Mouse (Mus musculus) c-Kit-positive CD71-positive TER-119-positive erythroid progenitor cells, embryonic 14.5 days (primary cell): ENCODE measurements at regions not wholly inside any gene's neighbourhood (a gene's known extent, or its start where the extent isn't known, plus 50 kb on each side); places are given as distances from the start of the nearest gene placed in this dataset.

Experiments used
- DNase-seq: peaks from one replicate; pipeline ENCODE4 v3.0.0-alpha.2; 2013; ENCODE audit warnings: low spot score

DNA sequence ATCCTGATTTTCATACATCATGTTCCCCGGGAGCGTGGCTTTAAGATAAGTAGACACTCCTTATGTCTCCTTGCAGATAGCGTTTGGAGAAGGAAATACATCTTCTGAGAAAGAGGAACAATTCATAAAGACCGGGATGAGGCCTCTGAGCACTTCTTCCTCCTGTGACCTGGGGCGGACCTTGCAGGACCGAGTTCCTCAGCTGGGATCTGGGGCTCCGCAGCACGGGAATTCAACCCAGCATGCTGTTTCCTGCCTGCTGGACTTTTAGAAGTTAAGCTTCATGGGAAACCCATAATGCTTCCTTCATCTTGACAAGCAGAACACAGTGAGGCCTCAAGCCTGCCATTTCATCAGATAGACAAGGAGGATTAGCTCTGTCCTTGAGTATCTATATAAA, 491.4 kb downstream of the Fam19a5 start:
- DNase-seq = no peak

DNA sequence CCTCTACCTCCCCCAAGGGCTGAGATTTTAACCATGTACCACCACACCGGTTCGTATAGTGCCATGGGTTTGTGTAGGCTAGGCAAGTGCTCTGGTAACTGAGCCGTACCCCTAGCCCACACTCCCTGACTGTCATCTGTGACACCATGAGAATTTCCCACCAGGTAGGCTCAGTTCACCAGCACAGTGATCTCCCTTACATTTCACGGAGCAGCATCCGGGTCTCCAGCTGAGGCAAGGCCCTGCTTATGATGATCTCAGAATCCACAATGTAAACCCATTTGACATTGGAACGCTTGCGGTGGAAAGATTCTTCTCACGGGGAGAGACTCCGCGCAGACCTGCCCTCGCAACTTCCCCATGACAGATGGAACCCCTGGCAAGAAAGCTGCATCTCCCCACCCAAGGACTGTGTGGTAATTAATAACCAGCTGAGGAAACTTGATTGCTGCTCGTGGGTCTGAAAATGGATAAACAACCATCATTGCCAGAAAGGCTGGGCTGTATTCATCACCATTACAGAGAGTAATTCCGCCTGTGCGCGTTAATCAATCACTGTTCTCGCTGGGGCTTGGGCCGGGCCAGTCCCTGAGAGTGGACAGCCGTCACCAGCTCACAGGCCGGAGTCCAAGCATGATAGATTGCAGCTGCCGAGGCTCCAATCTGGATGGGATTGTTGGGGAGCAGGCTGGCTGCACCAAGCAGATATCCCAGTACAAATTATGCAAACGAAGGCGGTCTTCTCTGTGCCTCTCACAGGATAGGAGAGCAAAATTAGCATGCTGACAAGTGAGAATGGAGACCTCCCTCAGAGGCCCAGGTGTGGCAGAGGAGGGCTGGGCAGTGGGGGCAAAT, 492.3 kb downstream of the Fam19a5 start:
- DNase-seq = no peak

DNA sequence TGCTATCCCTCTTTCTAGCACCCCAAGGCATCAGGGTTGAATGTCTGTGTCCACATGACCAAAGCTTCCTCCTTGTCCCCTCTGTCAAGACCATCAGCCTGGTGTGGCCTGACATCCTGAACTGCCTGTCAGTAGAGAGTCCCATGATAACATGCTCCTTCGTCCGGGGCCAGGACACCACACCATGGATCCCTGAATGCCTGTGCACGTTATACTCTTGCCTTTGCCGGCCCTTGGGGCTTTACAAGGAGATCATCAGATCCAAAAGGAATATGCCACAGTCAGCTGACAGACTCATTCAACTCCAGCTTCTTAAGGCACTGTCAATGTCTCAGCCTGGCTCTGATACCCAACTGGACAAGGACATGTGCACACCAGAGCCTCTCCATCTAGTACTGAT, 493.5 kb downstream of the Fam19a5 start:
- no peak for DNase-seq

DNA sequence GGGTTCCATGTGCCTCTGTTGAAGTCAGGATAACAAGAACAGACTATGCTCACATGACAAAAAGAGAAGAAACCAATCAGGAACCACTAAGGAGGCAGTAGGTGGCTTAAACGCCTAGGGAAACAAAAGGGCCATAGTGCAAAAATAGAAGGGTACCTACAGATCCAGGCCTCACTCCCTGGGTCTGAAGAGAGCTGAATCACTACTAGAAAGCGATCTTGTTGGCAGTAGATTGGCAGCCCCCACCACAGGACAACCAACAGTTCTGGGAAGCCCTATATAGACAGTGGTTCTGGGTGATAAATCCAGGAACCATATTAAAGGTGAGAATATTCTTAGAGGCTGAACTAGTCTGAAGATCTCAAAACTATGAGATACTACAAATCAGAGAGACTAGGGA, 498.7 kb downstream of the Fam19a5 start:
- no peak for DNase-seq

DNA sequence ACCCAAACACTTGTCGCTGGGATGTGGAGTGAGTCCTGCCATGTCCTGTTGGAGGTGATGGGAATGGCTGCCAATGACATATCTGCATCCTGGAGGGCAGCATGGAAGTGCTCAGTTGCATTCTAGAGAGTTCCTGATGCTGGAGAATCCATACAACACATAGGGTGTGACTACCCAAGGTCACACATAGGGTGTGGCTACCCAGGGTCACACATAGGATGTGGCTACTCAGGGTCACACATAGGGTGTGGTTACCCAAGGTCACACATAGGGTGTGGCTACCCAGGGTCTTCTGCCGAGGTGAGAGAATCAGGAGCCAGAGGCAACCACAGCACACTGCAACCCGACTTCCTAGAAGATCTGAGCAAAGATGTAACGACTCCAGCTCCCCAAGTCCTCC, 514.0 kb downstream of the Fam19a5 start:
- no peak for DNase-seq

DNA sequence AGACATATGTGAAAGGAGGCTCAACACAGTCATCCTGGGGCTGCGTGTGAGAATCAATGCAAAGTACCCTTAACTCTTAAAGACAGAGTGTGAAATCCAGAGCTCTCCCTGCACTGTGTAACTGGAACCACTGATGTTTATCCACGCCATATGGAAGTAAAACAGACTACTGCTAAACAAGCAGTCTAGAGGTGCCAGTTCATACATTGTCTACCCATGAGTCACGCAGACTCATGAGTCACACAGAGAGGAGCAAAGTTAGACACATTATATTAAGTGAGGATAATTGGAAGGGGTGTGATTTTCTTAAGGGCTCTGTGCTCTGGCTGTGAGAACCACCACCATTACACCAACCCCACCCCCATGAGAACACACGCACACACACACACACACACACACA, 516.8 kb downstream of the Fam19a5 start:
- no peak for DNase-seq

DNA sequence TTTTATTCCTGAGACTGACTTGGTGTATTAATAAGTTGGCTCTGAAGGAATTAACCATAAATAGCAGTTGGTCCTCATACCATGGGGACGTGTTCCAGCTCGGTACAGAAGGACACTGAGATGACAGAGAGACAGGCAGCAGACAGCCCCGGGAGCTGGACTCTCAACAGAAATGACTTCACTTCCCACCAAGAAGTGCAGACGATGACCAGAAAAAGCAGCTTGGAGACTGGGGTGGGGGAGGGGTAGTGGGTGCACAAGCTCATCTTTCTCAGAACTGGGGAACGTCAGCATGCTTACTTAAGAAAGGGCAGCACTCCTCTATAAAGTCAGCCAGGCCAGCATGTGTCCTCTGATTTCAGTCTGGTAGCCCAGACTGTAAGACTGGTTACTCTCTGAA, 518.9 kb downstream of the Fam19a5 start:
- DNase-seq = no peak

DNA sequence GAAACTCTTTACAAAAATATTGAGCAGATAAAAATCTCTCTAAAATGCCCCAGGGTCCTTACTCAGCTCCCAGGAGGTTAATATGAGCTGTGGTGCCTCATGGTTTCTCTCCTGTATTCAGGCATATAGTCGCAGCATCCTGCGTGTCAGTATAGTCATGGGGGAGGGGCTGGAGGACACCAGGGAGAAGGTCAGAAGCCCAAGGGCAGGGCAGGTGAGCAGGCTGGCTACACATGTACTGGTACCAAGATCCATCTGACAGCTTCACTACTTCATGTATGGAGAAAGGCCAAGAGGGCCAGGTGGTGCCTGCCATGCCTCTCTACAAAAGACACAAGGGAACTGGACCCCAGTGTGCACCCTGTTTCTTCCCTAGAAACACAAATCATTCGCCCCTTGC, 524.4 kb downstream of the Fam19a5 start:
- no peak for DNase-seq

DNA sequence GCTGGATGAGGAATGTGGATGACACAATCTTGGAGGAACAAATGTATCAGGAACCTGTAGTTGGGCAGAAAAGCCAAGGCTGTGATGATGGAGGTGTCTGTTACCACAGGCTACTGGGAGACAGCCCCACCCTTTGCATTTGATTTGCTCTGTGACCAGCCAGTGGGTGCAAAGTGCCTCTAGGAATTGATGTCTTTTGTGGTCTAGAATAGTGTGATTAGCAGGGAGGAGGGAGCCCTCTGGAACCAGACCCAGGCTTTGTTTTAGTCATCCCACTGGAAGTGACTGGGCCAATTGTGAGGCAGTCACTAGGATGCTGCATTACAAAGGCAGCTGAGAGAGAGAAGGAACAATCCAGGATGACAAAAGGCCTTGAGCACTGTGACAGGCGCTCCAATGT, 527.4 kb upstream of the Zdhhc25 start:
- no peak for DNase-seq

DNA sequence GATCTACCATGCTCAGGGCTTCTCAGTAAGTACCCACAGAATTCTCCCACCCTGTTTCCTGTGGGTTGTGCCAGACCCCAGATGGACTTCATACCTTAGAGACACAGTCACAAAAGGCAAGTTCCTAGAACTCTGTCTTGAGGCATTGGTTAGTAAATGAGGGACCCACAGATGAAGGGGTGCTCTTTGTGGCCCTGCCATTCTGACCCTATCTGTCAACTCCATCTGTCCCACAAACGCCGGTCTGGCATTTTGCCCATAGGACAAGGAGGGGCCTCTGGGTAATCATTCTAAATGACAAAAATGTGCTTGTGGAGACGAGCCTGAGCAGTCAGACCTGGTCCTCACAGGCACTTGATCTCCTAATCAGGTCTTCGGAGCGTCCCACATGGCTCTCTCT, 516.2 kb upstream of the Zdhhc25 start:
- DNase-seq = no peak

DNA sequence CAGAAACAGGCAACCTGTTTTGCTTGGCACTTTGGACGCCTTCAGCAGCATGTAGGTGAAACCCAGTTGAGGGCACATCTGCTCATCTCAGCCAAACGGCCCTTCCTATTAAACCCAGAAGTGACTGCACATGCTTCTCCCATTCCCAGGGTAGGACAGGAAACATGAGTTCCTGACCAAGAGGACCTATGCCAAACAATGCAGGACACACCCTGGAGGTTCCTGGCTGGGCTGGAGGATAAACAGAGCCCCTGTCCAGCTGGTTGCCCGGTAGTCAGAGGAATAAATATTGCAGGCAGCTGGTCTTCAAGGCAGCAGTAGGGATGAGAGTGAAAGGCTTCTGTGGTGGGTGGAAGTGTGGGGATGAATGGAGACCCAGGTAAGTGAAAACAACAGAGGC, 514.5 kb upstream of the Zdhhc25 start:
- no peak for DNase-seq

DNA sequence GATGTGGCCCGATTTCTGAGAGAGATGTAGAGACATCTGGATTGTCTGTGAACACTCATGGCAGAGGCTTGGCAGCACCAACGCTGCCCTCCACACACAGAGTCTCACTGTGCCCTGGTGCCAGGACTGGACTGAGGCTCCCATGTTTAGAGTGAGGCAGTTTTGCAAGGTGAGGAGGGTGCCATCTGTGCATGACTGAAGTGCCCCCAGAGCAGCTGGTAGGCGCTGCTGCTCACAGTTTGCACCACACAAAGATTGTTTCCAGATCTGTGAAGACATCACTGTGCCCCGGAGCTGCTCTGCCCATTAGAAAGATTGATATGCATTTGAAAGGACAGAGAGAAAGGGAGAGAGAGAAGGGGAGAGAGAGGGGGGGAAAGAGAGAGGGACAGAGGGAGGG, 510.6 kb upstream of the Zdhhc25 start:
- no peak for DNase-seq

DNA sequence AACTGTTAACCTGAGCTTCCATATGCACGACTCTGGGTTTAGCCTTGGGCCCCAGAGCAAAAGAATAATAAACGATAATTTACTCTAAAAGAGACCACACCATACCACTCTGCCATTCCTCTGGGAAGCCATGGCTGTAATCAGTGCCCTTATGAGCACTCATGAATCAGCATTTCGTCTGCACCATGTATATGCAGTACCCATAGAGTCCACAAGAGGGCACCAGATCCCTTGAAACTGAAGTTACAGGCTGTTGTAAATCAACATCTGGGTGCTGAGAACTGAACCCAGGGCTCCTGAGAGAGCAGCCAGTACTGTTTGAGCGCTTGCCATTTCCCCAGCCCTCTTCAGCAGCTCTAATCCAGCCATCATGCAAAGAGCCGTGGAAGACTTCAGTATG, 508.7 kb upstream of the Zdhhc25 start:
- no peak for DNase-seq

DNA sequence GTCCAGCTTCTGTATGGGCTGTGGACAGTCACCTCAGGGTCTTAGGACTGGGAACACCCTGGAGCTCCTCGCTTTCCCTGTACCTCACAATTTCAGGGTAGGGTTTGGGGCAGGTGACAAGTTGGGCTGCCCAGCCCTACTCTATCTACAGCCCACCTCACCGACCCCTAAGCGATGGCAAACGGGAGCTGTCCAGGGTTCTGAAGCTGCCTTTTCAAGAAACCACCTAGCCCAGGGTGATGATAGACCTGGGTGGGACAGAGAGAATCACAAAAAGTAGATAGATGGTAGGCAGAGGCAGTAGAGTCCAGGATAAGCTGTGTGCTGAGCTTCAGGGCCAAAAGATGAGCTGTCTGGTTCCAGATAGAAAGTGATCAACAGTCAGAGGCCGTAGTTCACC, 479.7 kb upstream of the Zdhhc25 start:
- DNase-seq = no peak

DNA sequence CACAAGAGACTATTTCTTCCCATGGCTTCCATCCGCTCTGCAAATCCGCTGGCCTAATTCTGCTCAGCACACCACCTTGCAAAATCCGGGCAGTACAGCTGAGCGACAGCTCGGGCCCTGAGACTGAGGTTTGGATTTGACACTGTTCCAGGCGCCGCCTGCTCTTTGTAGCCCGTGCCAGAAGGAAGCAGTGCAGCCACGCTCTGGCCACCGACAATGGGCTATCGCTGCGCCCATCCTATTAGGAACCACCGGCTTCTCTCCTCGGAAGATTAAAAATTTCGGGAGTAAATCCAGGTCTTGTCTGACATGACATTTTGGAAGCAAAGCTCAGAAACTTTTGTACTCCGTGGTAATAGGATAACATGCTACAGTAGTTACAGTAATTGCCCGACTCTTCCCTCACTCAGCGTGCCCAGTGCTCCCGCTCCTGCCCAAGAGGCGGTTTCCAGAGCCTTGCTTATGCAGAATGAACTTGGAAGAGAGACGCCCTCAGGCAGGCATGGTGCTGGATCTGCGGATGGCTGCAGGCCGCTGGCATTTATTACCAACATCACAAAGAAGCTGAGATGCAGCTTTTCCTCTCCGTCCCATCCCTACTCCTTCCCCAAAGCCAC, 476.1 kb upstream of the Zdhhc25 start:
- no peak for DNase-seq

DNA sequence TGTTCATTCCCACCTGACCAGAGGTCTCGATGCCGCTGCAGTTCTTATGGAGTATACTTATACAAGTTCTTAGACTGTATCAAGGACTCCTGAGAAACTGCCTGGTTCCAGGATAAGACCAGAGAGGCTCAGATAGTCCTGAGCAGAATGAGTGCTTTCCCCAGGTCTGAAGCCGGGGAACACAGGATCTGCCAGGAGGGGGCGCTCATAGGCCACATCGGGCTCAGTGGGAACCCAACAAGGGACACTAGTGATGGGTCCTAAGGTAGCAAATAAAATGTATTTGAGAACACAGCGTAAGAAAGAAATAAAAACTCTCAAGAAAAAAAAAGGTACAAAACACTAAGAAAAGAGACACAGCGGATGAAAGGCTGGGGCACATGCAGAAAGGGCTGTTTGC, 454.0 kb upstream of the Zdhhc25 start:
- DNase-seq = no peak

DNA sequence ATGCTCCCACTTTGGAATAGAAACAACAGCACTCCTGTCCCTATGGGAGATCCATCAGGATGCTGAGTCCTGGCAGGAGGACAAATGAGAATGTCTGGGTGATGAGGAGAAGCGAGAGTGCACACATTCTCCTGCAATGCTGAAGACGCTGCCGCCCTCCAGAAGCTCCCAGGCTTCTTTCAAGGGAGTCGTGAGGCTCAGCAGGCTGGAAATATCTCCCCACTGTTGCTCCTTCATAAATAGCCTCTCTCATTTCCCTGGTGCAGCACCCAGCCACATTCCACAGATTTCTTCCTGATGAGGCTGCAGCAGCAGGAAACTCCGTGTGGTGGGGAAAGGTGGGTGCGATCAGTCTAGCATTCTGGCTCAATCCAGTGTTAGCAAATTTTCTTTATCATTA, 448.9 kb upstream of the Zdhhc25 start:
- no peak for DNase-seq

DNA sequence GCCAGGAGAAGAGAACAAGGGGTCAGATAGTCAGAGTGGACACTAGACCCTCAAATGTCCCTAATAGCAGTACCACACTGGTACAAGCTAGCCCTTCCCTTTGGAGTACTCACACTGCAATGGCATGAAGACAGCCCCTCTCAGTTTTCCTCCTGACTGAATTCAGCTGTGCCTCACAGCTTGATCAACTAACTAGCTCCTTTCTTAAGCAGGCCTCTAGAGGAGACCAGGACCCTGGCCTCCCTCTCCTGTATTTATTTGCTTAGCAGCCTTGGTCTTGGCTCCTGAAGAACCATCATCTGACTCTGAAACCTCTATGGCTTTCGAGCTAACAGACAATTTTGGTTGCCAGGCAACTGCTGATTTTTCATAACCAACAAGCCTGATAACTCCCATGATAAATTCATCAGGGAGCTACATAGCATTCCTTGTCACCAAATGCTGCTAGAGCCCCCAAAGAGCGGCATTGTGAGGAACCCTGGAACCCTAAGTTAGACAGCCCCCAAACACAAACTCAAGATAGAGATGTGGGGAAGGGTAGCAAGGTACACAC, 440.4 kb upstream of the Zdhhc25 start:
- DNase-seq = no peak

DNA sequence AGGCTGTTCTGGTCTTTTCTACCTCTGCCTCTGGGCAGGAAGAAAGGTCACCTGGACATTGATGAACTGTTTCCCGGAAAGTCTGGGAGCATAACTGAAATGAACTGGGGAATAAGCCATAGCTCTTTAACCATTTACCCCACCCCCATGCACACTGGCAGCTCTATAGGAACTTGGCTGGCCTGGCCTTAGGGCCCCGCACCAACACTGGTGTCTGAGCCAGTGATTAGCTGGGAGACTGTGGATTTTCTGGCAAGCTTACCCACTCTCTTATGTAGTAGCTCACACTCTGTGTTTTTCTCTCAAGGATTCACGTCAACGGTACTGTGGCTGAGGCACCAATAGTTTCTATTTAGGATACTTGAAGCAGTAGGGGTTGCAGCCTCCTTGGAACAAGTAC, 439.8 kb upstream of the Zdhhc25 start:
- no peak for DNase-seq

DNA sequence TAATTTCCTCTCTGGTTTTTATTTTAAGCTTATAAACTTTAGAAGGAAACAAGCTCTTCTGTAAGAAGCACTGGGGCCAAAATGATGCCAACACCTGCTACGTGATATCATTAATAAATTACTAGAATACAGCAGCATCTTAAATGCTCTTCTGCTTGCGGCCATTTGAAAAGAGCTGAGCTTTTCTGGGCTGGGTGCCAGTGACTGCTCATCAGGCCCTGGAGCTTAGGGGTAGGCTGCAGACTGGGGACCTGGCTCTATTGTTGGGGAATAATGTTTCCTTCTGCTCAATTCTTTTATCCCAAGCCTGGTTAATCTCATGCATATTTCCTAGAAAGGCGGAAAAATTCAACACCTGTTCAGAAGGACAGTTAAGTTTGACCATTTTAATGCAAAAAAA, 436.7 kb upstream of the Zdhhc25 start:
- no peak for DNase-seq

DNA sequence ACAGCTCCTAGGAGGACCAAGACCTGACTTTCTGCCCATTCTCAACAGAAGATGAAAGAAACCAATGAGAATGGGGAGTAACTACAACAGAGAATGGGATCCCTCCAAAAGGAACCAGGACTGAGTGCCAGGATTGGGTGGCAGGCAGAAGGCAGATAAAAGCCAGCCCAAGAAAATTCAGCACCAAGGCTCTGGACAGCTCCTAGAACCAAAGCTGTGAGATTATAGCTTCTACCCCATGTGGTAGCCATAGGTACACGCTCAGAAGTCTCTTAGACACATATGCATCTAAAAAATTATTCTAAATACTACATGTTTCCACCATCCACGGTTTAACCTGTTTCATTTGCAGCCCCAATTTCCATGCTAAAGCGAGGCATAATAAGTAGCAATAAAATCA, 425.8 kb upstream of the Zdhhc25 start:
- DNase-seq = no peak

DNA sequence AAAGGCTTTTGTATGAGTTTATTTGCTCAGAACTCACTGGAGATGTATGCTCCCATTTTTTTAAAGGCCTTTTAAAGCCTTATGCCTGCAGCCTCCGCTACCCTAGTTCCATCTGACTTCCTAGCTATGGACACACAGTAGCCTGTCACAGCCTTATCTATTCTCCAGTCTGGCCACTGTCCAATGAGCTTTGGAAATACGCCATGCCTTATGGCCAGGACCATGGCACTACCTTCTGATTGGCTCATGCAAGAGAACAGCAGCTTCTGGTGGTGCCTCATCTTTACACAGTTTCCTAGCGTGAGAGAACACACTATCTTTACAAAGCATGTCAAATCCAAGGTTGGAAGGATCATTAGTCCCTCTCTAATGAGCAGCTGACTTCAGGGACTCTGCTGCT, 424.1 kb upstream of the Zdhhc25 start:
- DNase-seq = no peak

DNA sequence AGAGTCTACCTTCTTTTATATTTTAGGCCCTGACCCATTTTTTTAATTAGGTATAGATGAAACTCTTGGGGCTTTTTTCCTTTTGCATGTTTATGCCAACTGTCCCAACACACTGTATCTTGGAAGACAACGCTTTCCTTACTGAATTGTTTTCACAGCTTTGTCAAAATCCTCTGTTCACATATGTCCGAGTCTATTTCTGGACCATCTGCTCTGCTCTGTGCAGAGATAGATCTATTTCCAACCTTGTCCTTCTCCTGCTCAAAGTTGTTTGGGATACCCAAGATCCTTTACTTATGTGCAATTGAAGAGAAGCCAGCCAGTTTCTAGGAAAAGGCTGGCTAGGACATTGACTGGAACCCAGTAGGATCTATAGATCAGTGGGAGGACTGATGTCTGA, 403.6 kb upstream of the Zdhhc25 start:
- no peak for DNase-seq

DNA sequence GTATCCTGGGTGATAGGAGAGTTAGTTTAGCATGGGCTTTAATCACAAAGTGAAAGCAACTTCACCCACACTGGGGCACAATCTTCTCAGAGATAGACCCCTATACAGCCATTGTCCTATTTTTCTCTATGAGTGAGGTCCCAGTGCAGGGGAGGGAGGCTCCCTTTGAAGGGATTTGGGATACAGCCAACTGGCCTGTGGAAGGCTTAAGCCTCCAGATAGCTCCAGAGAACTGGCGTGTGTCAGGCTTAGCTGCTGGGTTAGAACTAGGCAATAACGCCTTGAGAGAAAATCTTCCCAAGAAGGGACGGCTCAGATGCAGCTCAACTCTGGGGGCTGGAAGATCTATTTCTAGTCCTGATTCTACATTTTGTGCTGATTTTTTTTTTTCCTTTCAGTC, 397.4 kb upstream of the Zdhhc25 start:
- DNase-seq = no peak
